Mouse (Mus musculus) liver (tissue): Measurements from ENCODE around the gene Polr2m.
A peak's percentile ranks its signal among the peaks of the same experiment; 100 is the strongest.
"Not testable (repeated sequence)": the region's sequence is repeated elsewhere in the genome, so short reads cannot be mapped to it uniquely, and the experiment has no call there.

Experiments
- DNase-seq: peaks from one replicate; pipeline ENCODE4 v3.0.0-alpha.2; 2020; ENCODE audit warnings: mixed read lengths

Gene Polr2m

DNA sequence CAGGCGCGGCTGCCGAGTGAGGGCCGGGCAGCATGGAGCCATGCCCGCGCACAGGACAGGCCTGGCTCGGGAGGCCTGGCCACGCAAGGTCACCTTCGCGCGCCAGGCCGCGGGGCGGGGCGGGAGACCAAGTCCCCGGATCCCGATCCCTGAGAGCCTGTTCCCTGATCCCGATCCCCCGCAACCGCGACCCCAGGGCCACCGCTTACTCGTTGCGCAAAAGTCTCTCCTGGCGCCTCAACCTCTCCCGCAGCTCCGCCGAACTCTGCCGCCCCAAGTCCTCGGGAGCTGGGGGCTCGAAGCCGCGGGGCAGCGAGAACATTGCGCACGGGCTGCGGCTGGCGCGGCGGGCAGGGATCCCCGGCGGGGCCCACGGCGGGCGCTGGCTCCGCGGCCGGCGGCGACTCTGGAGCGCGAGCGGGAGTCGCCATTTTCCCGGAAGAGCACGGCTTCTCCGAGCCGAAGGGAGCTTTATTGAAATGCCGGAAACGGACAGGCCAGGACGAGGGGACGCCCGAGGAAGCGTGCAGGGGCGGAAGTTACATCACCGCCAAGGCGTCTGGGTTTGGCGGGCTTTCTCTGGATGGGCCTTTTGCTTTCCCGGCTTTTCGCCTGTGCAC is at the start of gene Polr2m:
Gene Polr2m (minus strand): TSS at position 461 of the 620 bp plus-strand sequence.
- DNase-seq = peak; percentile 91

DNA sequence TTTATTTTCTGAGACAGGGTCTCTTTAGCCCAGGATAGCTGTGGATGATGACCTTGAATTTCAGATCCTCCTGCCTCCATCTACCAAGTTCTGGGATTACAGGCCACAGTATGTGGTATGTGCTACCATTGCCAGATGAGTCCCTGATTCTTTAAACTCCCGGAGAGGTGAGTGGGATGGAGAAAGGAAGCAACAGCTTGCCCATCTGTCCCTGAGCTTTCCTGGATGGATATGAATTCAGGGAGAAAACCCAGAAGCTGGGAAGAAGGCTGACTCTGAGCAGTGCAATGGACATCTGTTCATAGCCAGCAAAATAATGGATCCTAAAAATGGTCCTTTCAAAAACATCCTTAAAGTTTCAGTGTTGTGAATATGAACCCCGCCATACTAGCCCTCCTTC is 49.3 kb upstream of the Polr2m start:
- DNase-seq = no peak

DNA sequence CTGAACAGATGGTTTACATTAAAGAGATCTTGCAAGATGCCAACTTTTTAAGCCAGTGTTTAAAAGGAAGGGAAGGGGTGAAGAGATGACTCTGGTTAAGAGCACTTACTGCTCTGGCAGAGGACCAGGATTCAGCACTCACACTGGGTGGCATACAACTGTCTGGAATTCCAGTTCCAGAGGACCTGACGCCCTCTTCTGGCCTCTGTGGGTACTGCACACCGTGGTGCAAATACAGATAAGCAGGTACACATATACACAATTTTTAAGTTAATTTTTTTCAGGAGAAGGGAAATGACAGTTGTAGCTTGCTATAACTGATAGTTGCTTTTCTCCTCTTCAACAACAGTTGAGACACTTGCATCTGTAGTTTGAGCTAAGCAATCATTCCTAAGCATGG is 44.2 kb upstream of the Polr2m start:
- DNase-seq = no peak

DNA sequence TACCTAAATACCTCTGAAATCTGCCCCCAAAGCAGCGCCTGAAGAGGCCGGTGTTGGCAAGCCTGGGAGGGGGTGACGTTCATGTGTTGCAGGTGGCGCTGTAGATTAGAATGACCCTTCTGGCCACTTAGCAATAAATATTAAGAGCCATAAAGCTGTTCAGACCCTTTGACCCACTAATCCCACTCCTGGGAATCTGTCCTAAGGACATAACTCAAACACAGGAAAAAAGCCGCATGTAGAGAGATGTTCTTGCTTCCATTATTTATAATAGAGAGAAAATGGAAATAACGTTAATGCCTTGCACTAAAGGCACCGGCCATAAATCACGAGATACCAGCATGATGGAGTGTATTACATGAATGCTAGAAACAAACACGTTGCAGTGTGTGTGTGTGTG is 41.7 kb upstream of the Polr2m start:
- no peak for DNase-seq

DNA sequence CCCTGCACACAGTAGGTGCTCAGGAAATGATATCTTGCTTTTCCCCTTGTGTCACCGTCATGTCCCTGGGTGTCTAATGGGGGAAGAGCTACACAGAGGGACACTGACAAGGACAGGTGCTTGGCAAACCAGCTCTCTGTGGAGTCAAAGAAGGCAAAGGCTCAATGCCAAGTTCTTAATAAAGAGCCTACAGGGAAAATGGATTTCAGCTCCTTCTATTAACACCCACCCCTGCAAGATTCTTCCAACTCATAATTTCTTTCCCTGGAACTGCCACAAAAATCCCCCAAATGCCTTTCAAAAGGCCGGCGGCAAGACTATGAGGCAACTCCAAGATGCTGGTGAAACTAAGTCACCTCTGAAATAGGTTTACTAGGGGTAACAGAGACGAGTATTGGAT is 38.2 kb upstream of the Polr2m start:
- DNase-seq = no peak

DNA sequence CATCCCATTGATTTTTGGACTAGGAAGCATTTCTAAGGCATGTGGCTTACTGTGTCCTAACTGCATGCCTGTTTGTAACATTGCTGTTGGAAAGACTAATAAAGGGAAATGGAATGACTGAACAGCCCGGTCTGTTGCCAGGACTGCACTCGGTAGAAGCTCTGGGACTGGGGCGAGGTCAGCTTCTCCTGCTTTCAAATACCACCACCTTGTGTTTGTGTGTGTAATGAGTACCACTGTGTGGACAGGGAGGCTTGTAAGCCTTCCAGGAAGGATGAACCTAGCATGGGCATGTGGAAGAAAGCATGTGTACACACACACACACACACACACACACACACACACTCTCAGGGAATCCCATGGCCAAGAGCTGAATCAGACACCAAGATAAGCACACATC is 34.1 kb upstream of the Polr2m start:
- no peak for DNase-seq

DNA sequence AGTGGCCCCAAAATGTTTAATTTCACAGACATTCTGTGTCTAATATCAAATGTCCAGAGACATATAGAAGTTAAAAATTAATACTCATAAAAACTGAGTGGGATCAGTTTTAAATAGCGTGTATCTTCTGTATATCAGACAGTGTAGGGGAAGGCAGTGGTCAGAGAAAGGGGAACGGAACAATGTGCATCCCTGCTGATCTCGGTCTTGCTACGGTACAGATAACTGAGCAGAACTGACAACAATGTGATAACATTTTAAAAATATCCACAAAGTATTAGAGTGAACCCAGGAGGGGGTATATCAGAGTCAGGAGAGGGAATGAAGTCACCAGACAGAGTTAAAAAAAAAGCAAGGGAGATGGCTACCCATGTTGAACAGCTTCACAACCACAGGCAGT is 31.8 kb upstream of the Polr2m start:
- no peak for DNase-seq

DNA sequence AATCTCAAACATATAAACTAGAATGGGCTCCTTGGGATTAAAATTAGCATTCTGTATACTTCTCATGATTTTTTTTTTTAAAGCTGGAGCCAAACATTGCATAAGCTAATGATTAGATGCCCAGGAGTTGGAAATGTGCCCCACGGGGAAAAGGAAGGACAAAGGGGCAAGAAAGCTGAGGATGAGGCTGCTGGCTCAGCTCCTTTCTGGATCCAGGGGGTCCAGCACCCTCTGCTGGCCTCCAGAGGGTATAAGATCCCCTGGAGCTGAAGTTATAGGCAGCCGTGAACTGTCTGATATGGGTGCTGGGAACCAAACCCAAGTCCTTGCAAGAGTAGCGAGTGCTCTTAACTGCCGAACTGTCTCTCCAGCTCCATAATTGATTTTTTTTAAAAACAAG is 30.1 kb upstream of the Polr2m start:
- DNase-seq = no peak

DNA sequence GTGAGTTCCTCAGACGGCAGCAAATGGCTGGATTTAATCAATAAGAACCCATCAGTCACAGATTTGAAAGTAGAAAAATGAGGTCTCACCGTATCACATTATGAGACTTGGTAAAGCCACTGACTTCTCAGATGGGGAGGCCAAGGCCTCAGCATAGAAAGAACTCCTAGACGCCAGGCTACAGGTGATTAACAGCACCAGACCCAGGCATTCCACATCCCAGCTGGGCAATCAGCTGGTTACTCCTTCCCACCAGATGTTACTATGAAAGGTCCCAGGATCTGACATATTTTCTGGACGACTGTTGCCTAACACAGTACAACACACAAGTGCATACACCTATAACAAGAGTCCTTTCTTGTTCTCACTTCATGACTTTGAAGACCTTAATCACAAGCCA is 27.8 kb upstream of the Polr2m start:
- DNase-seq = no peak

DNA sequence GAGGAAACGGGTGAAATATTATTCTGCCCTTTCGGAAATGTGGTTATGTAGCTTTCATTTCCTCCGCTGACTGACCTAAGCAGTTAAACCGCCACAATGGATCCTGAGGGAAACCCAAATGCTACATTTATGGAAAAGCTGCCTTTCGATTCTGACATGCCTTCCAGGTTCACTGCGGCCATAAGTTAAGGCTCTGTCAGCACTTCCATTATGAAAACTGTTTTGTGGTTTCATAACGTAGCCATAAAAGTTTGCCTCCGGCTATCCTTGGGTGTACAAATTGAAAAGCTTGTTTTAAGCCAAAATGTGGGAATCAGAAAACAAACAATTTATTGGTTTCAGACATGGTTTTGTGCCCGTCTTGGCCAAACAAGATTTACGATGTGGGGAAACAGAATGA is 27.2 kb upstream of the Polr2m start:
- DNase-seq = no peak

DNA sequence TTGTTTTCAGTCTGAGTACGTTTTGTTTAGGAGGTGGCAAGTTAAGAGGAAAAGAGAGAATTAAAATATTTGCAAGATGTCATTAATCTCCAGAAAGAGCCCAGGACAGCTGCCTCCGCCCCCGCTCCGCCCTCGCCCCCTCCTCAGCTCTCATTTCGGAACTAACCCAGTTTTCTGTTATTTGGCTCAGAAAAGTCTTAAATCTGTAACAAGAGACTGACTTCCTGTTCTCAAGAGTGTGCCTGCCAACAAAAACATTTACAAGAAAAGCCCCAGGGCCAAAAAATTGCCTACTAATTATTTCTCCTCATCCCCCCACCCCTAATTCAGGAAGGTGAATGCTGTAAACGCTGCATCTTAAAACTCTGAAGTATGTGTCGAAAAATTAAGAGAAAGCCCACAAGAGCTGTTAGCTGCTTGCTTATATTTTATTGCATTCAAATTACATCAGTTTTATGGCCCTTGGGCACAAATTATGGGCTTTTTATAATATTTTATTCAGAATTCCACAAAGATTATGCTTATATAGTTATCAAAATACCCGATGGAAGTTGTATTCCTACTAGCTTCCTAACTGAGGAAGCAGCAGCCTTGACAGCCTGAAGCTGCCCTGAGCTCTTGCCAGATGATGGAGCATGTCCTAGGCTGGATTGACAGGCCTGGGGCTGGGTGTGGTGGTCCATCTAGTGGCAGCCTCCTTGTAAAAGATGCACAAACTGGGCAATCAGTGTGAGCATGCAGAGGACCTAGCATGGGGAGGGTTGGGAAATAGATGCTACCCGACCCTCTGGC is 12.9 kb upstream of the Polr2m start:
- no peak for DNase-seq

DNA sequence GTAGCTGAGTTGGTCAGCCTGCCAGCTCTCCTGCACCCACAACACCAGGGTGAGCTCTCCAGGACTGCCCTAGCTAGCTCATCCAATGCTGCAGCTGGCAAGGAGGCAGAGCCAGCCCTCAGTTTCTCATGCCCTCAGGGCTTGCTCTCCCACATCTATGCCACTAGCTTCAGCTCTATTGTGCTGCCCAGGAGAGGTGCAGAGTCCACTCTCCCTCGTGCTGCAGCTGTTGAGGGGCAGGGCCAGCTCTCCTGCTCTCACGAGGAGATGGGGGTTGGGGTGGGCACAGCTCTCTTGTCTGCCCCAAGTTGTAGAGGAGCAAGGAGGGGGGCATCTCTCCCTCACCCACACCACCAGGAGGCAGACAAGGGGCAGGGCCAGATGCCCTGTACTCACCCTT is 10.9 kb upstream of the Polr2m start:
- no peak for DNase-seq

DNA sequence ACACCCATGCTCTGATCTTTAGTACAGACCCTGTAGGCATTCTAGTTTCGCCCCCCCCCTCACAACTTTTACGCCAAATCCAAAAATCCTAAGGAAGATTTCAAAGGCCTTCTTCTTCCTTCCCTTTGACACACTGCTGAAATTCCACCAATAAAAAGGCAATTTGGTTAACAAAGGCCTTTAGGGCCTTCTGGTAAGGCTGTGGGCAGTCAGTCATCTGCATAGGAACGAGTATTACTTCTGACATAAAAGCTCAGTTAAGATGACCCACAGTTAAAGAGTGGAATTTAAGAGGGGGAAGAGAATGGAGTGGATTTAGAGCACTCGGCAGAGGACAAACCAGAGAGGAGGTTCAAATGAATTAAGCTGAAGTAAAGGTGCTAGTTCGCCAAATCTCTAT is 8.0 kb upstream of the Polr2m start:
- DNase-seq = no peak

DNA sequence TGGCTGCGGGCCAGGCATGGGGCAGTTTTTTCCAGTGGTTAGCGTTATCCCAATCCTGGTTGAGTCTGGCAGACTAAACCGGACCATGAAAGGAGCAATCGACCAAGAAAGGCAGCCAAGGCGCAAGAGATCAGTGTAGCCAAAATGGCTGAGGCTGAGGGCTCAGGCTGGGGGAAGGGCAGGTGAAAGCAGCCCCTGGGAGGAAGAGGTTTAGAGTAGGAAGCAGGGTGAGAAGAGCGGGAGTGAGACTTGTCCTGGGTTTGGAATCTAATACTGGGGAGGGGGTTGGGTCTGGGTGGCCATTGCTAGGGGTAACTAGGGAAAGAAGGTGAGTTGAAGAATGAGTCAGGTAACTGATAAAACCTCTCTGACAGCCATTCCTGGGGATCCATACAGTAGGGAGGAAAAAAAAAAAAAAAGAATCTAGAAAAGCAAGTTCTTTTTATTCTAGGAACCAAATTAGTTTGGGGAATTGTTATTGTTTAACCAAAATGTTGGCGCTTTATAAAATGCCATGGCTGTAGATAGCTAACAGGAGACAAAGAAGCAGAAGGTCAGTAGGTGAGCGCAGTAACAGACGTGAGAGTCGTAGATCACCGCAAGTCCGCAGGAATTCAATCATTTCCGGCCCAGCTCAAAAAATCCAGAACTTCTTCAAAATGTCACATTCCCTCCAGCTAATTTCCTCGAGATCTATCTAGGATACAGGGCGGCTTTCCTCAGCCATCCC is 6.7 kb upstream of the Polr2m start:
- no peak for DNase-seq

DNA sequence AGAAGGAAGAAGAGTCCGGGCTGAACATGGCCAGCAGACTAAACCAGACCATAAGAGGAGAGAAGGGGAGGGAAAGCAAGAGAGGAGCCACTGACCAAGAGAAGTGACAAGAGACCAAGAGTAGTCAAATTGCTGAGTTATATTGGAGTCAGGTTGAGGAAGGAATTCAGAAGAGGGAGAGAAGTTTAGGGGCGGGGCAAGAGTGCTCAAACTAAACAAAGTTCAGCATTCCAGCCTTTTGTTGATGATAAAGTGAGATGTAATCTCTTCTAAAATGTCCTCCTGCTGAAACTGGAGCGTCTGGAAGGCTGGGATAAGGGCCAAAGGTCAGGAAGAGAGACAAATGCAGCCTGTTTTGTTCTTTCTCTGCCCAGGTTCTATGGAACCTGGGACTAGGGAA is 4.3 kb upstream of the Polr2m start:
- no peak for DNase-seq

DNA sequence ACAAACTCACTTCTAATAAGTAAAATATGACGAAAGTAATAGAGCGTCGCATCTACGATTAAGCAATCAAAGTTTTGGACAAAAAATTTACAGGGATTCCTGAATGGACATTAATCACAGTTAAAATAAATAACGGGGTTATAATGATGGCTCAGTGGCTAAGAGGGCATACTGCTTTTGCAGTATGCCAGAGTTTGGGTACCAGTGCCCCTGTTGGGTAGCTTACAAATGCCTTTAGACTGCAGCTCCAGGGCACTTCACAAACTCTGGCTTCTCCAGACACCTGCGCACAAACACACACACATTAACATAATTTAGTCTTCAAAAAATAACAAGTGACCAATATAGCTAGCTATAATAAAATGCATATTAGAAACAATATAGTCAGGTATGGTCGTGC is 392 bp upstream of the Polr2m start:
- DNase-seq = no peak

DNA sequence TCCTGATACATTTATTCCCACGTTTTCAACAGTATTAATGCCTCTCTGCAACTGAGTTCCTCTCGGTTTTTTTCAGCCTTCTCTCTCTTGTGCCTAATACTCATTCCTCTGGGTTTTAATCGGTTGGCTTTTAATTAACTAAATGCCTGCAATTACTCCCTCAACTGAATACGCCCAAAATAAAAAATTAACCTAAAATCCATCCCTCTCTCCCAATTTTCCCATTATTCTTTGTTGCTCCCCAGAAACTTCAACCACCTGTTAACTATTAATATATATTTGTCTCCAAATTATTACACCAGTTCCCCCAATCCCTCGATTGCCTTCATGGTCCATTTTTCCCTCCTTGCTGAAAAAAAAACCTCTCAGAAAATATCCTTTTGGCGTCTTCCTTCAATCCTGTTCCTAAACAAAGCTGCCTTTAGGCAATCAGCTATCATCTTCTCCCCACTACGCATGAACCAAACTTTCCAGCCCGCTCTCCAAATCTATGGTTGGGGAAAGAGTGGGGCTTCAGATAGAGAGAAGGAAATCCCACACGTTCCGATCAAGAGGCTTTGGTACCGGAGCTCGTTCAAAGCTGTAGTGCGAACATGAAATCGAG is 762 bp downstream of the Polr2m start:
- DNase-seq = no peak

DNA sequence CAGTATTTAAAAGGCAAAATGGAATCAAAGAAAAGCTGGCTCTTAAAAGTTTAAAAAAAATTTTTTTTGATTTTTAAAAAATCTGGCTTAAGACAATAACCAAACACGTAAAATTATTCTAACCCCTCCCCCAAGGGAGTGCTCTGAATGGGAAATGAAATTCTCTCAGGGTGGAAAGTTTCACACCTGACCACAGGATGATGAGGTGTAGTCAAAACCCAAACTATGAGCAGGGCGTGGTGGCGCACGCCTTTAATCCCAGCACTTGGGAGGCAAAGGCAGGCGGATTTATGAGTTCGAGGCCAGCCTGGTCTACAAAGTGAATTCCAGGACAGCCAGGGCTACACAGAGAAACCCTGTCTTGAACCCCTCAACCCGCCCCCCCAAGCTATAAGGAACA is 1.9 kb downstream of the Polr2m start:
- not testable (repeated sequence) for DNase-seq

DNA sequence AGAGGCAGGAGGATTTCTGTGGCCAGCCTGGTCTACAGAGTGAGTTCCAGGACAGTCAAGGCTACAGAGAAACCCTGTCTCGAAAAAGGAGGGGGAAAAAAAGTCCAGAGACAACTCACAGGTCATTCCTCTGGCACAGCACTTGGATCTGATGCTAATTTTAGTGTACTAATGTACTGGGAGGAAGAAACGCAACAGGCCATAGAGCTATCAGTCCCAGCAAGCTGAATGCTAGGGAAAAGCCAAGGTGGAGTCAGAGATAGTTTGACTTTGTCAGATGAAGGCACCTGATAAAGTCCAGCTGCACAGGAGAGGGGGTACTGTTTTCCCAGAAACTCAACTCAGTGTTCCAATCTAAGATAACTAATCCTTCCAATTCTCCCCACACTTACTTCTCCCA is 5.4 kb downstream of the Polr2m start:
- no peak for DNase-seq

DNA sequence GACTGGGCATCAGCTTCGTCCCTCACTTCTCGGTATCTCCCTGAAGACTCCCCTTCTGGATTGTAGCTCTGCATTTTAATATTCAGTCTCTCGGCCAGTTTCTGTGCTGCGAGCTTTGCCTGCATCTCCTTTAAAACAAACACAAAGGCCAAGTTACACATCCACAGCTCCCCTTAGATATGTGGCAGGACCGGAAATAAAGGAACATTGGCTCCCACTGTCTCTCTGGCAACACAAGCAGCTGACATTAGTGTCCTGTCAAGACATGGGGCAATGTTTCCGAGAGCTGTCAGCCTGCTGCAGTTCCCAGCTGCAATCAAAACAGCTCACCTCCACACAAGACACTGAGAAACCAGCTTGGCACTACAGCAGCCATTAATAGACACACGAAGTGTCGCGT is 6.3 kb downstream of the Polr2m start:
- DNase-seq = no peak

DNA sequence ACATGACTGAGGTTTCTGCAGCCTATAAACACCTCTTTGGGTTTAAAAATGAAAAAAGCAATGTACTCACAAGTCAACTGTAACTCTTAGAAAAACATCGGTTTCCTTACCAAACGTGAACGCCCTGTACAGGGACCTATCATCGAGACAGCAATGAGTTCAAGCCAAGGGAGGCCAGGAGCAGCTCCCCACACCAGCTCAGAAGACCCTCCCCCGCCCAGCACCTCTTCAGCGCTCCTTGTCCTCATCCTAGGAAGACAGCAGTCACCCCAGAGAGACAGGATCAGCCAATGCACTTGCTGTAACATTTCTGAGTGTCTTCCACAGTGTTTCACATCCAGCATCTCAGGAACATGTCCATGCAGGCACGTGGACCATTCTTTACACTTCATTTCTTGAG is 7.1 kb downstream of the Polr2m start:
- no peak for DNase-seq

DNA sequence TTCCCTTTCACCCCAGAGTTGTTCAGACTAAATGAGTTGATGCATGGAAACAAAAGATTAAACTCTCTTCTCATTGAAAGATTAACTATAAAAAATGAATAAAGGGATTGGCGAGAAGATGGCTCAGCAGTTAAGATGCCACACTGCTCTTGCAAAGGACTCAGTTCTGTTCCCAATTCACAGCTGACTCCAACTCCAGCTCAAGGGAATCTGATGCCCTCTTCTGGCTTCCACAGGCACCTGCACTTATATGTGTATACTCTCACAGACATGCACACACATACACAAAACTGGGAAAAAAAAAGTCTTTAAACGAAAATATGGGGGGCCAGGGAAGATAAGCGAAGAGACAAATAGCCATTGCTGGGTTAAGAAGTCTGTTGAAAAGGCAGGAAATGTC is 9.1 kb downstream of the Polr2m start:
- DNase-seq = no peak

DNA sequence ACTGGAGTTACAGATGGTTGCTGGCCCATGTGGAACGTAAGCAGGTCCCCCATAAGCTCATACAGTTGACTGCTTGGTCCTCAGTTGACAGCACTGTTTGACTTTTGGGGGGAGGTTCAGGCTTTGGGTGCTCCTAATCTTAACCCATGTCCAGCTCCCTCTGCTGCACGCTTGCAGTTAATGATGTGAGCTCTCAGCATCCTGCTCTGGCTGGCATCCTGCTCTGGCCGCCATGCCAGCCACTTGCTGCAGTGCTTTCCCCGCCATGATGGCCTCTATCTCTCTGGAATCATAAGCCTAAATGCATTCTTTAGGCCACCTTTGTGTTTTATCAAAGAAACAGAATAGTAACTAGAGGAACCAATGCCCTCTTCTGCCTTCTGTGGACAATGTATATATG is 10.2 kb downstream of the Polr2m start:
- no peak for DNase-seq

DNA sequence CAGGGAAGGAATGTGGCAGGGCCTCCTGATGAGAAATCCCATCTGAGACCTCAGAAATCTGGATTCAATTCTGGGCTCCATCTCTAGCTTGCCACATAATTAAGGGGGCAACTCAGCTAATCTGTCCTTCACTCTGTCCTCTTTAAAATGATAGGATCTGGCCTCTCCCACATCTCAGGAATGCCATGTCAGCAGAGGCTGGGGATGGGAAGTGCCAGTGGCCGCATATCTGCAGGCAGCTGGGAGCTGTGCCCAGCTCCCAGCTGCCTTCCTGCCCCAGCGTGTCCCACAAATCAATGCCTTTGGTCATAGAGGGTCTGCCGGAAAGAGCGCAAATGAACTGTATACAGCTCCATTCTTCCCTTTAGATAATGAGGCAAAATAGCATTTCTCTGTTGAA is 18.3 kb downstream of the Polr2m start:
- no peak for DNase-seq
